Mouse (Mus musculus) B cell, adult 2 months (primary cell): ENCODE results near the gene Dync2h1.
"Not testable (repeated sequence)": the region's sequence is repeated elsewhere in the genome, so short reads cannot be mapped to it uniquely, and the experiment has no call there.

Source experiments
- DNase-seq, 2 experiments: peaks; one replicate each; pipeline ENCODE4 v3.0.0; 2022

Dync2h1 gene

GRCm38 (mm10) chr9:7014733-7015132, 169.5 kb downstream of the Dync2h1 start:
- DNase-seq: no peak

- DNase-seq: no peak
Measured at GRCm38 (mm10) chr9:7009785-7010184, 174.5 kb downstream of the Dync2h1 start.

GRCm38 (mm10) chr9:6994865-6995264, 189.4 kb downstream of the Dync2h1 start:
- DNase-seq: no peak

DNA sequence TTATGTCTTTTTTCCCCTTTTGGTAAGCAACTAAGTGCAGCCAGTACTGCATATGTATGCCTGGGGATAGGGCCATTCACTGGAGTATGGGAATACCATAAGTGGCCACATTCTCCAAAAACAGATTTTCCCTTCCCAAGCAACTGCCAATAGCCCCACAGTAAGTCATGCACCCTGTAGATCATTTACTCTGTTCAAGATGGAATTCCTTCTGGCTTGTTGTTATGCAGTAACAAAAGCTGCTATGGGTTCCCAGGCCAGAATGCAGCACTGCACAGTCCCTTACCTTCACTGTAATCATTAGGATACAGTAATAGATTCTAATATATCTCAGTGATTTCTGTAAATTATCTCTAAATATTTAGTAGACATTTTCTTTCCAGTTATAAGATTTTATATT, 190.0 kb downstream of the Dync2h1 start:
- DNase-seq: no peak

DNA sequence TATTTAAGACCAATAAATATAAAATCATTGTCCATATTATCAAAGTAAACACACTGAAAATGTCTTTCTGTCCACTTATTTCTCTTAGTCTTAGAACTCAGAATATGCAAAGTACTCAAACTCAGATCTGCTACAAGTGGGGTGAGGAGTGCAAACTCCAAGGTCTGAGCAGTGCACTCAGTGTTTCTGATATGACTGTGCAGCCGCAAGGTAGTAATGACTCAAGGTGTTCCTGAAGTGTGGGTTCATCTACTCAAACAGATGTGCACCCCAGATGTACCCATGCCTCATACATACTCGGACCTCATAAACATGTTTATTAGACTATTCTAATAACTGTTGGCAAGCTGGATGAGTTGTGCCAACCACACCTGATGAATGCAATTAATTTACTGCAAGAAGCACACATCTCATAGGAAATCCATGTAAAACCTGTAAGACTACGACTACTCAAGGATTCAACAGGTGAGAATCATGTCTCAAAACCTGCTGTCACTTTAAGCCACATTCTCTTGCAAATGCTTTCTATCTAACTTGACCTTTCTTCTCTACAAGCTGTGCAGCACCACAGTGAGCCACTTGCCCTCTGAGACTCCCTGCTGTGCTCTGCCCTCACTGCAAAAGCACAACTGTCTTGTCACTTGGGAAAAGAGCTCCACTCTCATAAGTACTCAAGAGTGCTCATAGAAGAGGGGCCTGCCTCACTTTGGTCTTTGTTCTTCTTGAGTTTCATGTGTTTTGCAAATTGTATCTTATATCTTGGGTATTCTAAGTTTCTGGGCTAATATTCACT, 195.2 kb downstream of the Dync2h1 start:
- no peak for DNase-seq

DNA sequence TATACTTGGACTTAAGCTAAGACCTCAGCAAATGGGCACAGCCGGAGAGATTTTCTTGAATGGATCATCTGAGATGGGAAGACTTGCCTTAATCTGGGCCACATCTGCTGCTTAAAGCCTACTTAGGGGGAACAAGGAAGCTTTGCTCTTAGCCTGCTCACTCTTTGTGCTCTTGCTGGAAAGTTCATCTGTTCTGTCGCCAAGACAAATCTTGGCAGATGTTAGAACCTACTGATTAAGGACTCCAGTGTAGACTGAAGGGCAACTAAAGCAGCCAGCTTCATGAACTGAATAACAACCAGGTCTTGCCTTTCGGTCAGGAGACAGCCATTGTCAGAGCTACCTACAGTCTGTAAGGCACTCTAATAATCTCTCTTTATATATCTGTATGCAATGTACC, 198.1 kb downstream of the Dync2h1 start:
- DNase-seq: no peak

DNA sequence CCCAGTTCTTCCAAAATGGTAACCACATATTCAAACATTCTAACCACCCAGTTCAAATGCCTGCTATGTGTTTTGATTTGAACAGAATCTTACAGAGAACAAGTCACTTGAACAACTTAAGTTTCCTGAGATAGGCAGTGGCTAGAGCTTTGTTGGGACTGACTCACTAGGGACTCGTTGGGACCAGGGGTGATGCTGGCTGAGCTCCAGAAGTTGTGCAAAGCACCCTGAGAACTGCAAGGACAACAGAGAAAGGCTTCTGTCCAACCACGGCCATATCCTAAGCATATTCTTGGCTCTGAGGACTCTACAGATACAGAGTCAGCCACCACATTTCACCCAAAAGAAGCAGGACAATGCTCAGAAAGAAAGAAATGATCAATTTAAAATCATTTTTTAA, 215.1 kb downstream of the Dync2h1 start:
- DNase-seq: no peak

- no peak for DNase-seq
Measured at GRCm38 (mm10) chr9:6965006-6965405, 219.2 kb downstream of the Dync2h1 start.

DNA sequence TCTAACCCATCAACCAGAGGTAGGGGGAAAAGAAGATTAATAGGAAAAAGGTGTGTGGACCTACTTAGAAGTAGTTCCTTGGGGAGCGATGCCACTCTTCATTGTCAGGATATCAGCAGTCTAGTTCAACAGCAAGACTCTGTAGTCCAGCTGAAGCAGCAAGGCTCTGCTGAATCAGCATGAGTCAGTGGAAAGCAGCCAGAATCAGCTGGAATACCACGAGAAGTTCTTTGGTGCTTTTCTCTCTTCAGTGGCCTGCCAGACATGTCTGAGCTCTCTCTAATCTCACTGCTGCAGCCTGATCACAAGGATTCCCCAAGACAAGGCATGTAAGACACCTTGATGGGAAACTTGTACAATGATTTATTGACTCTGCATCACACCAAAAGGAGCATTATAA, 225.9 kb downstream of the Dync2h1 start:
- DNase-seq: no peak

DNA sequence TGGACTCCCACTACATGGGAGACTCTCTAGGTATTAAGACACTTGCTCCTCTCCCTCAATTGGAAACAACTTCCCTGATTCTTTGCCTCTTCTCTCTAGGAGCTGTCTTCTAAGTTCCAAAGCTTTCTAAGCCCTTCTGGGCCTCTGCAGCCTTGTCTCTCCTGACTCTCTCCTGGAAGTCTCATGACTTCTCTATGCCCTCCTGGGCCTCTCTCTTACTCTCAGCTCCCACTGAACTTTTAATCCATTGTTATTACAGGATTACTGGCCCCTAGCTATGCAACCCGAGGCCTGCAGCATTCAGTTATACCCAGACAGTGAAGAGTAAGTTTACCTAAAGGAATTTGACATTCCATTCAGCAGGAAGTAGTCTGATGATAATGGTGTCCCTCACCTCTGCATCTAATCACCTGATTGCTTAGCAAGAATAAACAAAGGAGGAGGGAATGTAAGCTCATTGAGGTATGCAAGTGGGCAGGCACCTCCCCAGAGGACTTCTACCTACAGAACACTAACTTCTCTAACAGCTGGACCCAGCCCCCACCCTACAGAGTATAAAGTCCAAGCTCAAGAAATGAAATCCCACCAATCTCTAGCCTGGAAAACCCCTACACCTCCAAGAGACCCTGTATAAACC, 256.7 kb downstream of the Dync2h1 start:
- no peak for DNase-seq

- no peak for DNase-seq
Measured at GRCm38 (mm10) chr9:6913471-6913870, 270.8 kb downstream of the Dync2h1 start.

GRCm38 (mm10) chr9:6910537-6910936, 273.7 kb downstream of the Dync2h1 start:
- DNase-seq: not testable (repeated sequence)

DNA sequence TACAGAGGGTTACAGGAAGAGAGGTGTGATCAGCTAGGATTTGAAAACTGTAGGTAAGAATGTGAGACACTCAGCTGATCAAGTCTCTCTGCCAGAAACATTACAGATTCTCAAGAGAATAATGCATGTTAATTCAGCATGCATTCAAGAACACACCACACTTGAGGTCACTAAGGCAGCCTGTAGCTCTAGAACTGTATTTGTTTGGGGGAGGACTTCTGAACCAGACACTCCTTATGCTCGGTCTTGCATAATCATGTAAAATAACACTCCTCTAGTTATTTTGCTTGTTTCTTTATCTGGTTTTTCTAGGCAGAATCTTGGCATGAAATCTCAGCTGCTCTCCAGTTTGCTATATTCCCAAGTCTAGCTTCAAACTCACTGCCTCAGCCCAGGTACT, 282.6 kb downstream of the Dync2h1 start:
- no peak for DNase-seq

GRCm38 (mm10) chr9:6891331-6891730, 292.9 kb downstream of the Dync2h1 start:
- DNase-seq: no peak

GRCm38 (mm10) chr9:6881187-6881984, 302.9 kb downstream of the Dync2h1 start:
- no peak for DNase-seq
